Mouse (Mus musculus) layer of hippocampus, postnatal 25 days (tissue): ENCODE measurements around the gene Rusc2. TPM values are rescaled to one million over a fixed set of nuclear protein-coding genes. Genes with fewer than 3 reads are reported as not detected.

ENCODE experiments used
- DNase-seq, 2 experiments: peaks; one replicate each; pipeline ENCODE4 v3.0.0; 2022; ENCODE audit warnings: mixed read lengths in 2 of 2, low spot score in 1 of 2; ENCODE audit errors: extremely low spot score in 1 of 2
- total RNA-seq, 2 experiments: library from RNA; stranded (reverse); gene quantifications; 2 replicates each; pipeline ENCODE4 v1.2.3; 2021

Rusc2 gene
- total RNA-seq, 2 experiments from 2014 or later, result 122 to 123 TPM

DNA sequence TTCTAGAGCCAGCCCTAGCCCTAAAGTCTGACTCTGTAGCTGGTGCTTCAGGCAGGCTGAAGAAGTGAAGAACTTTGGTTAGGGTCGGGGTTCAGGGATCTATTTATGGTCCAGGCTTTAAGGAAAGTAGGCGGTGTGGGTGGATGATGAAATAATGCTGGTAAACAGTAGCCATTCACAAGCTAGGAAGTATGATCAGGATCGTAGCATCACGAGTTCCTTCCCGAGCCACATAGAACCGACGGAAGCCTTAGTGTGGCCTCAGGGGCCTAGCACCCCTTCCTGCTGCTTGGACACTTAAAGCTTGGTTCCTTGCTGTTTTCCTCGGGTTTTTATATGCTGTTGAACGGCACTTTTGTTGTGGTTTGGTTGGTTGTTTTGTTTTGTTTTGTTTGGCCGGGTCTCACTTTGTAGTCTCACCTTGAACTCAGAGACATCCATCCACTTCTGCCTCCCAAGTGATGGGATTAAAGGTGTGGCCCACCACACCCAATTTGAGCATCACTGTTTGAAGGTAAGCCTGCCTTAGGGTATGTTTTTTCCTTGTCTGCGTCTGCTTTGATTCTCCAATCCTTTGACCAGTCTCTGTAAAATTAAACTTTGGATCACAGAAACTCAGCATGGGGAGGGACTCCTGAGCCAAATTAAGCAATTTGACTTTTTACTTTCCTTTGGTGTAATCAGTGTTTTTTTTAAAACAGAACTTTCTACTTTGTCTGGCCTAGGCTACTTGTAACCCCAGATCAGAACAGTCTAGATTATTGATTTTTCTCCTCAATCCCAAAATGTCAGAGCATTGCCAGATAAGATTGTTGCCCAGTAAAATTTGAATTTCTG is 1.7 kb downstream of the Rusc2 start:
- DNase-seq, result no peak

DNA sequence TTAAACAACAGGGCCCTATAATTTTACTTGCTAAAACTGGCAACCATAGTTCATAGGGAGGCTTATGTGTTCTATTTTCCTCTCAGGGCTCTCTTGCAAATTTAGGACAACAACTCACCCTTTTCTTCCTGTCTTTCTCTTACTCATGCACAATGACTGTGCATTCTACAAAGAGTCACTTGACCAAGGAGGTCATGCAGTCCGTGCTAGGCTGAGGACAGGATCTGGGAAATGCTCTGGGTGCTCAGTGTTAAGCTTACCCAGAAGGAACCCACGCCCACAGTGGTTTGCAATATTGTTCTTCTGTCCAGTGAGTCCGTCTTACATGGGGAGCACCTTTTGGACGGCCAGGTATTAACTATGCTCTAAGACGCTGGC is 2.3 kb downstream of the Rusc2 start:
- DNase-seq, result no peak

DNA sequence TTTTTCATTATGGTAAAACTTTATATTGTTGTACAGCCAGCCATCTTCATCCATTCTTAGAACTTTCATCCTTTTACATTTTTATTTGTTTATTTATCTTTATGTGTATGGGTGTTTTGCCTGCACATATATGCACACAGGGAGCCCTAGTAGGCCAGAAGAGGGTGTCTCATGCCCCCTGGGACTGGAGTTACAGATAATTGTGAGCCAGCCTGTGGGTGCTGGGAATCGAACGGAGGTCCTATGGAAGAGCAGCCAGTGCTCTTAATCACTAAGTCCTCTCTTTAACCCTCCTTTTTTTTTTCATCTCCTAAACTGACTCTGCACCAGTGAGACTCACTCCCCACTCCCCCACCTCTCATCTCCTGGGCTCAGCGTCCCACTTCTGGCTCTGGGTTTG is 2.8 kb downstream of the Rusc2 start:
- no peak for DNase-seq

DNA sequence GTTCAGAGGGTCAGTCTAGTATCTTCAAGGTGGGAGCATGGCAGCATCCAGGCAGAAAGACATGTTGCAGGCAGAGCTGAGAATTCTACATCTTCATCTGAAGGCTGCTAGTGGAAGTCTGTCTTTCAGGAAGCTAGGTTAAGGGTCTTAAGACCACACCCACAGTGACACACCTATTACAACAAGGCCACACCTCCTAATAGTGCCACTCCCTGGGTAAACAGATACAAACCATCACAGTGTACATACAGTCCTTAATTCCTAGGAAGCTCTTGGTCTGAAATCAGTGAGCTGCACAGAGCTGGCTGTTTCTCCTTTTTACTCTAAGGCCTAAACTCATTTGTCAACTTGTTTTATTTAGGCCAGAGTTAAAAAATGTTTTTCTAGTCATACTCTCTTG is 5.2 kb downstream of the Rusc2 start:
- DNase-seq, result no peak

DNA sequence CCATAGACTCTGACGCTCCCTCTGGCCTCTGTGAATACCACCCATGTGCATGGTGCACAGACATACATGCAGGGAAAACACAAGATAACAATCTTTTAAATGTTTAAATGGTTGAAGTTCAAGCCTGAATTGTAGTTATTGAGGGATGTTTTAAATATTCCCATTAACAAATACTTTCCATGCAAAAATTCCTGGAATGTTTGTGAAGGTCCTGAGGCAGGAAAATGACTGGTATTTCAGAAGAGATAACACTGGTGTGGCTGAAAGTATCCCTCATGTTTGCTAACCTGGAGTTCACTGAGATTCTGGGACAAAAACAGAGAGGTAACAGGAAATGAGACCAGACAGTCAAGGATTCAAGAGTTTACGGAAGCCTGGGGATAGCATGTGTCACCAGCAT is 7.6 kb downstream of the Rusc2 start:
- no peak for DNase-seq

DNA sequence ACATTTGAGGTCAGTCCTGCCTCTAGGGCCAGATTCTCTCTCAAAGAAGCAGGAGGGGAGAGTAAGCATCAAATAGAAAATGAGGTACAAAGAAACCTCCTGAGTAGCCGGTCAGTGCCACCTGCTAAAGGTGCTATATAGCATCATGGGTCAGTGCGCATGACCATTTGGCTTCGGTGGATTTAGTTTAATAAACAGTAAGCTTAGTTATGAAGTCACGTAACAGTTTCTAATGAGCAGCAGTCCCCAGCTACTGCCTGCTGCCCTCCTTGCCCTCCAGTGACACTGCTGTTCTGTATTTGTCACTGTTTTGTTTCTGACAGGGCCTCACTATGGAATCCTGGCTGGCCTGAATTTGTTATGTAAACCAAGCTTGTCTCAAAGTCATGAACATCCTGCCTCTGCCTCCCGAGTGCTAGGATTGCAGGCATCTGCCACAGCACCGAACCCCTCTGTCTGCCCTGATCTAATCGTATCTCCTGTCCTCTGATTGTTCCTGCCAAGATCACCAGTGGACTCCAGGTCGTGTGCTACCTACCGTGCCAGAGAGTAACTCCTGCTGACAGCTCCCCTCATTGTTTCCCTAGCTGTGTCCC is 8.2 kb downstream of the Rusc2 start:
- no peak for DNase-seq

DNA sequence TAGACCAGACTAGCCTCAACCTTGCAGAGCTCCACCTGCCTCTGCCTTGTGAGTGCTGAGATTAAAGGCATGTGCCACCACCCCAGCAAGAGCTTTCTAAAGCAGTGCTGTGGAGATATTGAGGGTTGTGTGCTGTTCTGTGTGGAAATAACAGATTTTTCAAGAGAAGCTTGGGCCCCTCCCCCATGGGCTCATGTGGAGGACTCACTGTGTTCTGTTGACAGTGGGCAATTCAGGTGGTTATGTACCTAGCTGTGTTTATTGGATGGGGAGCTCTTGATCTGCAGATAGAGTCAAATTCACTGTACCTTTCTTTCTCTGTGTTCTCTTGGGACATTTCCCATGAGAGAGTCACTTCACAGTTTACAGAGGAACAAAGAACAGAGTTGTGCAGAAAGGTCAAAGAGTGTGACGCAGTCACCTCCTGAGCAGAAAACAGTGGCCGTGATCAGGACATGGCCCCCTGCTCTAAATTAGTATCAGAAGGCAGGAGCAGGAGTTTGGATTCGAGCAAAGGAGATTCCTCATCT is 9.8 kb downstream of the Rusc2 start:
- no peak for DNase-seq

DNA sequence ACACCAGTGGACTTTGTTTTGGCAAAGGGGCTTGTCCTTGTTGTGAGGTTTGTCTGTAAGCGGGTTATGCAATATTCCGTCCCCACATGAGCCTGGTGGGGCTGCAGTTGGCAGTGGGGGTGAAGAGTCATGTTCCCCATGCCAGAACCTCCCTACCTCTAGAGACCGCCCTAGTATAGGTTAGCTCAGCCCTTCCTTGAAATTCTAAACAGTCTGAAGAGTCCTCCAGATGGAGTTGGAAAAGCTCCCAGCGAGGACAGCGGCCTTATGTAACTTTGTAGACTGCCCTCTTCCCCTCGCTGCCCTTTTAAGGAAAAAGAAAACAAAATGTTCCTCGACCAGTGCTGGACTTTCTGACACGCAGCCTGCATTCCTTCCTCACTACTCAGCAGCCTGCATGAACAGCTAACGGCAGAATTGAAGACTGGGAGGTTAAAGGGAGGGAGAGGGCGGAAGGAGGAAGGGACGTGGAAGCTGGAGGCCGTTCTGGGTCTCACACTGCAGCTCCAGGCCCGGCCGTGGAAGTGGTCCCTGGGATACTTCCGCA is 12.6 kb downstream of the Rusc2 start:
- no peak for DNase-seq

DNA sequence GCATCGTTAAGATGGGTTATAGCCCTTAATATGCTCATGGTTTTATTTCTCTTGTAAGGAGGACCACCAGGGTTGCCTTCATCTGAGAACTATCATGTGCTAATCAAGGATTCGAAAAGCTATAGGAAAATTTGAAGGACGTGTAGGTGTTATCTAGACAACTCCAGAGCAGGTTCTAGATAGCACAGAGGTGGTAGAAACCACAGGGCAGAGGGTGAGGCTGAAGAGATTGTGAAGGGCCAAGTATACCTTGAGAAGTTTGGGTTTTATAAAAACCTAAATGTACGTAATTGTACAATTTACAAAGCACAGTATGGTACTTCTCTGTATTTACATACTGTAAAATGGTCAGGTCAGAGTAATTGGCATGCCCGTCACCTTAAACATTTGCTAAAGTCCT is 13.4 kb downstream of the Rusc2 start:
- DNase-seq, result no peak

DNA sequence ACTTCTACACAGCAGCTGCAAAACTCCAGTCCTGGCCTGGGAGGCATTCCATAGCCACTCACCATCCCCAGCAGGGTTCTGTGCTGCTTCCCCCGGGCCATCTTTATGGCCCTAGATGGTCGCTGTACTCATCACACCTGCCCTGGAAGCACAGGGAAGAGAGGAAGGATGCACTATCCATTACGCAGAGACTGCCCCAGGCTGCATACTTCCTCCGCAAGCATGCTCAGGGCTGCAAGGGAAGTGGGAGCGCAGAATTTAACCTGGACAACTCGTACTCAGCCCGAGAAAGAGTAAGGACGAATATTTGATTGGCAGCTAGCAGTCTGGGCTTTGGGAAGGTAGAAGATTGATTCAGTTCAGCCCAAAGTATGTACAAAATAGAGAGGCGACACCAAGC is 14.1 kb downstream of the Rusc2 start:
- DNase-seq, result no peak

DNA sequence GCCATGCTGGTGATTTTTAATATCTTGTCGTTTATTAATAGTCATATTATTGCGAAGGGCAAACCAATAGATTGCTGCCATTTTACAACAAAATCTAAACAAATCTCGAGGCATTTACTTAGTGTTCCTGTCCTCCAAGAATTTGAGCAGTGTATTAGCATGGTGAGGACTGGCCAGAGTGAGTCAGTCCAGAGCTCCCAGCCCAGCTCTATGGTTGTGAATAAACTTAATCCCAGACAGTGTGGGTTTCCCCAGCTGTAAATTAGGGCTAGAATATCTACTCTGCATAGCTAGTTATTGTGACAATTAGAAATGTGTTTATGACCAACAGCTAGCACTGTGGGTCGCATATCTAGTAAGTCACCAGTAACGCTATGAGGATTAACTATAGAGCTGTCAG is 14.6 kb downstream of the Rusc2 start:
- DNase-seq, result no peak

DNA sequence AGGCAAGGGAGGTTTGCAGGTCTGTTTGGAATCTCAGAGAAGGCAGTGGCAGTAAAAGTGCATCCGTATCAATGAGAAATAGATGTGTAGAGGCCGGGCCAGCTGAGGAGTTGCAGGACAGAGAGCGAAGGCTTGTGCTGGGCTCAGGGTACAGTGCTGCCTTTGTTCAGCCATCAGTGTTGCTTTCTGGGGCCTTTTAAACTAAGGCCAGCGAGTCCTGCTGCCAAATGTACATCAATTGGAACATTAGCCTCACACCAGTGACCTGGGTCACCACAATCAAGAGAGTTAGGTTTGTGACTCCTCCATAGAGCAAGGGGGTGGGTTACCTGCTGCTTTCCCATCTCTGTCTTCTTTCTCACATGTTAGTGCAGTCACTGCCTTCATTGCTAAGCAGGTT is 16.2 kb downstream of the Rusc2 start:
- DNase-seq, result no peak

DNA sequence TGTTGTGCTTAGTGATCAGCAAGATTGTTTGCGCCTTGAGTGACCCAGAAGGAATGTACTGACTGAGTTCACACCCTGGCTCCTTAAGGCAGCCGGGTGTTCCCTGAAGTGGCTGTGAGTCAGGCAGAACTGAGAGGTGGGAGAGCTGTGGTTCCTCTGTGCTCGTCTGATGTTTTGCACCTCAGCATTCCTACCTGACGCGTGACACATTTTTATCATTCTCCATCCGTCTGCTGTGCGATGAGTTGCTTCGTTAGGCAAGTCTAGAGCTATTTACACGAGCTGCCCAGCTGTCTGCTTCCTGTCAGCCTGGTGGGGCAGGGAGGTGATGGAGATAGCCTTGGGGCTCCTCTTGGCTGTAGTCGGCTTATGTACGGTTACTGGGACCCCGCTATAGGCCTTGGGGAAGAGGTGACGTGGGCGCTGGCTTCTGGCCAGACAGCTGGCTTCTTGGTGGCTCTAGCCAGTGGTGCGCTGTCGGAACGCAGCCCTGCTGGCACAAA is 17.1 kb downstream of the Rusc2 start:
- DNase-seq, result no peak

DNA sequence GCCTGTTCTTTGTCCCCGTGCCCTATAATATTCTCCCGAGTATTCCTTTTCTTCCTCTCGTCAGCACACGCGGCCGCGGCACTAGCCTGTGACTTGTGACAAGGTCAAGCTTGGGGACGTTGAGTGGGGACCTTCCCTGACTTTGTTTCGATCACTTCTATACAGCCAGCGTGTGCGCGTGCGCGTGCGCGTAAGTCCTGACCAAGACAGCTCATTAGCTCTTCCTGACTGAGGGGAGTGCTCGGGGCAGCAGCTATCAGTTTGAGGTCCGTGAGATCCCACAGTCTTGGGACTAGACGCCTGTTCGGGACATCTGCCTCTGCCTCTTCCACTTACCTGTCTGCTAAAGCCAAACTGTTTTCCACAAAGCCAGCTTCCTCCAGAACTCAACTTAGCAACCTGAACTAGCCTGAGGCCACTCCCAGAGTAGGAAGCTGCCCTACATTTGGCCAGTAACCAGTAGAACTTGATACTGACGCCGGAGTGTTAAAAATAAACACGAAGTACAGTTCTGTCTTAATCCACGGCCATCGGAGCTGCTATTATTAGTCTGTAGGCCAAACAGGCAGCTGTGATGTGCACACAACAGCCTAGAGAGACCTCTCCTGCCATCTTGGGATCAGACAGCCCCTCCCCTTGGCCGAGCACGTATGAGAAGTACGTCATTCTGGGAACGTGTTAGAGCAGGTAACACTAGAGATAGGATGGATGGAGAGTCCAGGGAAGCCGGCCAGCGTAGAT is 17.8 kb downstream of the Rusc2 start:
- no peak for DNase-seq

DNA sequence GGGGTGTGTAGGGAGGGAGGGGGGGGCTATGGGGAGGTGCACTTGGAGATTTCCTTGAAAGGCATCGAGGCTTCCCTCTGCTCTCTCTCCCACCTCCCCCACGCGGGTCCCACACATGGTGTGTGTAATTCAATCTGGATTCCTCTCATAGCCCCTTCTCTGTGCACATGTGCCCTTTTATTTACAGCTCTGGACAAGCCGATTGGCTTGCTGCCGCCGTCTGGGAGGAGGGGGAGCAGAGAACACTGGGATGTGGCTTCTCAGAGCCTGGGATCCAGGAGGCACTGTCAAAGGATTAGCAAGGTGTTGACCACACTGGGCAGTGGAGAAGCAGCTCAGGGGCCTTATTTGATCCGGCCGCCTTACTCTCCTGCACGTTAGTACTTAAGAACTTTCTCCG is 19.2 kb downstream of the Rusc2 start:
- no peak for DNase-seq

DNA sequence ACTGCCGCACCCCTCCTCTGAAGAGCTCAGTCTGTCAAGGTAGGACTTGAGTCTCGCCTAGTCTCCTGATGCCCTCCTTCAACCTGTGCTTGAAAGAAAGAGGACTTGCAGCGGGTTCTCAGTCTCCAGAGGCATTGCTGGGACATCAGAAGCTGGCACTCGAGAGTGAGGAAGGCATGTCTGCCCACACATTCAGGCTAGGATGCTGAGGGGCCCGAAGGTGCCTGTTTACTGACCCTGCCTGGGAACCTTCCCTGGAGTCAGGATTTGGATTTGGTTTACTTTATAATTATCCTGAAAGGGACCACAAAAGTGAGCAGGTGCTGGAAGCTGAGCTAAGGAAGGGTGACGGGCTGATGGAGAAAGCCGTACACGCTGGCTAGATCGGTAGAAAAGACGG is 19.7 kb downstream of the Rusc2 start:
- DNase-seq, result no peak

DNA sequence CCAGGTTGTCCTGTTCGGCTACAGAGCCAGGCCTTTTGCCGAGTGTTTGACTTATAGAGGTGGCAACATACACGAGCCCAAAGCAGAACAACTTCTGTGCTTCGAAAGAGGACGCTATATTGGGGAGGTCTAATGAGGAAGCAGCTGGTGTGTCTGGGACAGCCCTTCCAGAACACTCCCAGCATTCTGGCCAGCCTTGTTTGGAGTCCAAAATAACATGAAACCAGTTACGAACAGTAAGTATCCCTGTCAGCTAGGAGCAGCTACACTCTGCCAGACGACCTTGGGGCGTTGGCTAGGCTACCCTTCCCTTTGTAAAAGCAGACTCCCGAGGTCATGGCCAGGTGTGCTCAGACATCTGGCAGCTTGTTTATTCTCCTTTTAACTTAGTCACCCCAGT is 20.4 kb downstream of the Rusc2 start:
- DNase-seq, result no peak

DNA sequence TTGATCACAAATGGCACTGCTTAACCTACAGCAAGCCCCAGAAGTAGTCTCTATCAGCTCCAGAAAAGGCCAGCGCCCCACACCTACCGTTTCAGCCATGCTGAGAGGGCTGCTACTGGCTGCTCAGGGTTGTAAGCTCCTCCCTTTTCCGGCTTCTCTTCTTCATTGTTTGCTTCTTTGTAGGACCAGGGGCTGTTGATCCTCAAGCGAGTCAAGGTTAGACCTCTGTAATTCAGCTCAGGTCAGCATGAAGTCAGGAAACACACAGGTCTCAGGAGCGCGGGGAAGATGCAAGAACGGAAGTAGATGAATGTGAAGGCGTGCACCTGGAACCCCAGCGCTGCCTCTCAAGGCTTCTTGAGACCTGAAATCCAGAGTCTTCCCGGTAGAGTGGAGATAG is 22.9 kb downstream of the Rusc2 start:
- no peak for DNase-seq

DNA sequence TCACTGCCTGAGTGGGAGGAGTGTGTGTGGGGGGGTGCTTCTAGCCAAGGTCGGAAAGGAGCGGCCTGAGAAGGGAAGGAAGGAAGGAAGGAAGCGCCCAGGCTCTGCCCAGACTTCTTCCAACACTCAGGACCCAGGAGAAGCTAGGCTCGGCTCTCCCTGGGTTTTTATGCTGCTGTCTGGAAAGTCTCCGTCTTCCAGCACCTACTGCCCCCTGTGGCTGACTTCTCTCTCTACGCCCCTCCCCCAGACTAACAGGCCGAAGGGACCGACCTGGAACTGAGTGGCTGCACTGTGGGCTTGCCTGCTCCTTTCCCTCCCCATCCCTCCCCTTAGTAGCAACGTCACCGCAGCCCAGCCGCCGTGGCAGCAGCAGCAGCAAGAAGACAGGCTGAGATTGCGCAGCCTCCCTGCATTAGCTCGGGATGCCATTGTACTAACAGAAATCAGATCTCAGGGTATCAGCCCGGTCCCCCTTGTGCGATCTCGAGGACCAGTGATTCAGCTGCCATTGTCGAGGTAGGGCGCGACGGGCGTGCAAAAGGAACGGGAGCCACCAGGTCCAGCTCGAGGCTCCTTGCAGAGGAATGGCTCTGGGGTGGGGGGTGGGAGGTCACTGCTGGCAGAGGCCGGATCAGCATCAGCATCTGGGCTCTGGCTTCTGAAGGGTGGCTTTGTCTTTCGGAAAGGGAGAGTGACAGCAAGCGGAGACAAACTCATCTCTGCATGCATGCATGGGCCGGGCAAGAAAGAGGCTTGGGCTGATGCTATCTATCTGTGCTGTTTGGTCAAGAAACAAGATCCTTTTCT is 24.6 kb downstream of the Rusc2 start:
- peak; percentile 49 to 66 for DNase-seq
